In genomic region chr14:56897475-56897874, GRCm38 (mm10) we compare ENCODE assay signal across 26 mouse cellular contexts.
"Had no signal": no experiment of that assay in that cellular context is flagged by ENCODE, and none has a peak within 500 bp of the region (broad histone marks: within the 10 kb centered on the region; RNA-seq: fewer than 3 reads in every experiment).

No protein-coding gene starts in this region.

- ATAC-seq: forebrain, embryonic 13.5 days; forebrain, embryonic 14.5 days; forebrain, embryonic 15.5 days; forebrain, embryonic 16.5 days; forebrain, postnatal 0 days had no signal

- H3K27me3 ChIP-seq: embryonic facial prominence, embryonic 12.5 days; embryonic facial prominence, embryonic 13.5 days; embryonic facial prominence, embryonic 15.5 days; forebrain, embryonic 12.5 days; forebrain, embryonic 13.5 days; forebrain, embryonic 15.5 days had no signal

- H3K4me1 ChIP-seq: embryonic facial prominence, embryonic 10.5 days; embryonic facial prominence, embryonic 12.5 days; embryonic facial prominence, embryonic 13.5 days; embryonic facial prominence, embryonic 15.5 days; forebrain, embryonic 10.5 days; forebrain, embryonic 12.5 days; forebrain, embryonic 13.5 days; forebrain, embryonic 15.5 days had no signal

- DNase-seq: cerebellum, adult 9-10 months; cerebellum, adult 9-11 months; cerebellum, postnatal 10 days; cerebellum, postnatal 14 days; cerebellum, postnatal 25 days; cerebellum, postnatal 36 days; embryo, embryonic 11 days; forebrain, postnatal 0 days; gastrocnemius, adult 2 months; gastrocnemius, postnatal 10 days; gastrocnemius, postnatal 14 days; gastrocnemius, postnatal 25 days; gastrocnemius, postnatal 36 days; heart, adult 18-20 months; heart, adult 2 months had no signal

- H3K4me3 ChIP-seq: embryonic facial prominence, embryonic 10.5 days; embryonic facial prominence, embryonic 12.5 days; embryonic facial prominence, embryonic 13.5 days; embryonic facial prominence, embryonic 15.5 days; erythroblast, embryonic 14.5 days; forebrain, embryonic 10.5 days; forebrain, embryonic 12.5 days; forebrain, embryonic 13.5 days; forebrain, embryonic 15.5 days; gastrocnemius, adult 2 months; heart, adult 2 months had no signal

- H3K9me3 ChIP-seq: embryonic facial prominence, embryonic 10.5 days; embryonic facial prominence, embryonic 12.5 days; embryonic facial prominence, embryonic 13.5 days; embryonic facial prominence, embryonic 15.5 days; forebrain, embryonic 10.5 days; forebrain, embryonic 12.5 days; forebrain, embryonic 13.5 days; forebrain, embryonic 15.5 days had no signal

- H3K4me2 ChIP-seq: embryonic facial prominence, embryonic 12.5 days; embryonic facial prominence, embryonic 13.5 days; embryonic facial prominence, embryonic 15.5 days; forebrain, embryonic 12.5 days; forebrain, embryonic 13.5 days; forebrain, embryonic 15.5 days had no signal

- H3K9ac ChIP-seq: embryonic facial prominence, embryonic 12.5 days; embryonic facial prominence, embryonic 13.5 days; embryonic facial prominence, embryonic 15.5 days; forebrain, embryonic 12.5 days; forebrain, embryonic 13.5 days; forebrain, embryonic 15.5 days; forebrain, postnatal 0 days had no signal

- H3K27ac ChIP-seq: embryonic facial prominence, embryonic 10.5 days; embryonic facial prominence, embryonic 12.5 days; embryonic facial prominence, embryonic 13.5 days; embryonic facial prominence, embryonic 15.5 days; forebrain, embryonic 10.5 days; forebrain, embryonic 12.5 days; forebrain, embryonic 13.5 days; forebrain, embryonic 15.5 days; gastrocnemius, adult 2 months; heart, adult 2 months had no signal
